Mouse (Mus musculus) left cerebral cortex, adult 2 months (tissue): ENCODE measurements at regions not wholly inside any gene's neighbourhood (a gene's known extent, or its start where the extent isn't known, plus 50 kb on each side); places are given as distances from the start of the nearest gene placed in this dataset.

Experiments used
- DNase-seq, 2 experiments: peaks; one replicate each; pipeline ENCODE4 v3.0.0; 2021 to 2022; ENCODE audit warnings: low spot score in 2 of 2, mixed read lengths in 1 of 2; ENCODE audit errors: extremely low spot score in 1 of 2
- H3K27ac ChIP-seq: fragments of 200-600 bp; 2 replicates; pipeline ENCODE4 v1.8.1; 2022
- H3K4me3 ChIP-seq: fragments of 200-600 bp; 2 replicates; pipeline ENCODE4 v1.8.1; 2022
- CTCF ChIP-seq: fragments of 200-600 bp; IDR thresholded peaks from 2 replicates; pipeline ENCODE4 v1.8.1; 2022; ENCODE audit warnings: antibody characterized with exemption, mild to moderate bottlenecking, moderate library complexity
- intact Hi-C: fragments of 180-260 bp; cut with DNase I; formaldehyde crosslinking; loops from one replicate; pipeline ENCODE4 v1.15.1; 2025

GRCm38 (mm10) chr1:128650596-128650995 is 58.5 kb upstream of the Cxcr4 start:
- Histone ChIP-seq H3K4me3 (no peak overlapping the region), H3K27ac (no peak overlapping the region)
- DNase-seq, result no peak
- no peak for TF ChIP-seq CTCF
- intact Hi-C loops, result no loop called here

GRCm38 (mm10) chr1:128649490-128650178 is 57.5 kb upstream of the Cxcr4 start:
- Histone ChIP-seq H3K27ac (no peak overlapping the region), H3K4me3 (no peak overlapping the region)
- TF ChIP-seq CTCF, result no peak
- DNase-seq, result no peak
- intact Hi-C loops, result no loop called here

- intact Hi-C loops, result no loop called here
- no peak for TF ChIP-seq CTCF
- DNase-seq, result no peak
- Histone ChIP-seq H3K4me3 (no peak overlapping the region), H3K27ac (no peak overlapping the region)
Measured at GRCm38 (mm10) chr1:128643316-128643776, 51.3 kb upstream of the Cxcr4 start.

GRCm38 (mm10) chr1:128642212-128642611 is 50.1 kb upstream of the Cxcr4 start:
- no peak overlapping the region for H3K27ac ChIP-seq
- intact Hi-C loops, result no loop called here
- no peak for DNase-seq
- no peak overlapping the region for H3K4me3 ChIP-seq
- TF ChIP-seq CTCF, result no peak
